Mouse (Mus musculus) kidney, postnatal 0 days (tissue): ENCODE data around the gene Fus. TPM values are rescaled to one million over a fixed set of nuclear protein-coding genes. Genes with fewer than 3 reads are reported as not detected.

Source experiments
- ATAC-seq: fragments of 200-750 bp; cut with Nextera tagmentation; replicated peaks from 2 replicates; pipeline ENCODE4 v1.8.0; 2017; ENCODE audit warnings: low read depth, moderate number of reproducible peaks, moderate TSS enrichment, moderate library complexity; ENCODE audit not compliant: low FRiP score
- DNase-seq: peaks from one replicate; pipeline ENCODE4 v3.0.0-alpha.2; 2016; ENCODE audit warnings: low spot score
- H3K27ac ChIP-seq: fragments of 300-500 bp; sonication (generic); 2 replicates; pipeline ENCODE4 v1.5.1; 2014; ENCODE audit warnings: mild to moderate bottlenecking
- H3K27me3 ChIP-seq: fragments of 300-500 bp; sonication (generic); 2 replicates; pipeline ENCODE4 v1.6.1; 2014; ENCODE audit warnings: low read length, mixed read lengths; ENCODE audit not compliant: insufficient read depth
- H3K36me3 ChIP-seq: fragments of 300-500 bp; sonication (generic); 2 replicates; pipeline ENCODE4 v1.6.1; 2014; ENCODE audit warnings: low read length, mixed read lengths; ENCODE audit not compliant: insufficient read depth
- H3K4me1 ChIP-seq: fragments of 300-500 bp; sonication (generic); replicated peaks from 2 replicates; pipeline ENCODE4 v1.6.1; 2014; ENCODE audit warnings: antibody characterized with exemption, low read length, mixed read lengths; ENCODE audit not compliant: insufficient read depth
- H3K4me2 ChIP-seq: fragments of 300-500 bp; sonication (generic); 2 replicates; pipeline ENCODE4 v1.6.1; 2014; ENCODE audit warnings: mild to moderate bottlenecking, low read length, moderate library complexity, mixed read lengths
- H3K4me3 ChIP-seq: fragments of 300-500 bp; sonication (generic); replicated peaks from 2 replicates; pipeline ENCODE4 v1.5.1; 2014; ENCODE audit warnings: low read depth, low read length
- H3K9ac ChIP-seq: fragments of 300-500 bp; sonication (generic); 2 replicates; pipeline ENCODE4 v1.6.1; 2014; ENCODE audit warnings: low read depth, low read length
- H3K9me3 ChIP-seq: fragments of 300-500 bp; sonication (generic); replicated peaks from 2 replicates; pipeline ENCODE4 v1.6.1; 2016; ENCODE audit warnings: low read length, inconsistent platforms, mixed read lengths
- CTCF ChIP-seq: IDR thresholded peaks from 2 replicates; pipeline ENCODE4 v1.5.1; 2016; ENCODE audit warnings: antibody characterized with exemption, low read depth, mild to moderate bottlenecking, moderate library complexity
- WGBS: fragments of 180-500 bp; shearing (Covaris S2); extraction: QIAGEN DNeasy Blood & Tissue Kit; methylation state at CpG from one replicate; pipeline ENCODE4 v1.1.7; 2014; 5-methylcytosine and 5-hydroxymethylcytosine counted together
- polyA plus RNA-seq: library from polyadenylated mRNA; unstranded; fragments of >200 nt; fragmentation: Nextera tagmentation; extraction: Ambion mirVana; gene quantifications from 2 replicates; pipeline ENCODE4 v1.2.1, GENCODE M21; 2015

Gene Fus
- polyA plus RNA-seq, 1 experiment from 2014 or later, result 262 TPM

DNA sequence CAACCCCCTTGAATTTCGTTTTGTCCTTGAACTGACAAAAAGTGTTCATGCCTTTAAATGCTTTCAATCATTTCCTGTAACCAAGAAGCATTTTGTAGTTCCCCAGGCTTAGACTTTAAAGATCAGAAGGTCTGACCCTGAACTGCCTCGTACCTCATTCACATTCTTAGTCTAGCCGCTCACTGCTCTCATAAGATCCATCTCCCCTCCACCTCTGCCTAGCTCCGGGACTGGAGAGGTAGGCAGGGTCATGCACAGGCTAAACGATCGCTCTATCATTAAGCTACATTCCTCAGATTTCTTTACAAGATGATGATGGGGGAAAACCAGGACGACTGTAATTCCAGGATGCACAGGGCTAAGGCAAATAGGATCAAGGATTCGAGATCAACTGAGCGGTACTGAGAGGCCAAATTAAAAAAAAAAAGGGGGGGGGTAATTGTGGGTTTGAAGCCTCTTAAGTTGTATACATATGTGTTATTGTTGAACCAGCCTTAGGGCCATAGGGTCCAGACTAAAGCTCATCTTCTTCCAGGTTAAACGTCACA is 812 bp upstream of the Fus start:
- DNase-seq, result peak; percentile 49
- H3K4me1 ChIP-seq, result no peaks in the 10 kb centered on the region; the same call in none of the 2 replicates
- H3K9ac ChIP-seq, result peak overlapping the region; percentile 98
- H3K4me2 ChIP-seq, result peak overlapping the region; percentile 66
- H3K27me3 ChIP-seq, result no peaks in the 10 kb centered on the region
- H3K36me3 ChIP-seq, result peaks cover 17% of the 10 kb centered on the region; the same call in 1 of the 2 replicates
- peak overlapping the region; percentile 98 for H3K27ac ChIP-seq
- H3K4me3 ChIP-seq, result peak overlapping the region; percentile 98
- H3K9me3 ChIP-seq, result no peaks in the 10 kb centered on the region
- 6% methylated on average over 10 of the region's 10 CpGs for WGBS
- no peak for TF ChIP-seq CTCF
- ATAC-seq, result no peak; the same call in 1 of the 2 replicates

DNA sequence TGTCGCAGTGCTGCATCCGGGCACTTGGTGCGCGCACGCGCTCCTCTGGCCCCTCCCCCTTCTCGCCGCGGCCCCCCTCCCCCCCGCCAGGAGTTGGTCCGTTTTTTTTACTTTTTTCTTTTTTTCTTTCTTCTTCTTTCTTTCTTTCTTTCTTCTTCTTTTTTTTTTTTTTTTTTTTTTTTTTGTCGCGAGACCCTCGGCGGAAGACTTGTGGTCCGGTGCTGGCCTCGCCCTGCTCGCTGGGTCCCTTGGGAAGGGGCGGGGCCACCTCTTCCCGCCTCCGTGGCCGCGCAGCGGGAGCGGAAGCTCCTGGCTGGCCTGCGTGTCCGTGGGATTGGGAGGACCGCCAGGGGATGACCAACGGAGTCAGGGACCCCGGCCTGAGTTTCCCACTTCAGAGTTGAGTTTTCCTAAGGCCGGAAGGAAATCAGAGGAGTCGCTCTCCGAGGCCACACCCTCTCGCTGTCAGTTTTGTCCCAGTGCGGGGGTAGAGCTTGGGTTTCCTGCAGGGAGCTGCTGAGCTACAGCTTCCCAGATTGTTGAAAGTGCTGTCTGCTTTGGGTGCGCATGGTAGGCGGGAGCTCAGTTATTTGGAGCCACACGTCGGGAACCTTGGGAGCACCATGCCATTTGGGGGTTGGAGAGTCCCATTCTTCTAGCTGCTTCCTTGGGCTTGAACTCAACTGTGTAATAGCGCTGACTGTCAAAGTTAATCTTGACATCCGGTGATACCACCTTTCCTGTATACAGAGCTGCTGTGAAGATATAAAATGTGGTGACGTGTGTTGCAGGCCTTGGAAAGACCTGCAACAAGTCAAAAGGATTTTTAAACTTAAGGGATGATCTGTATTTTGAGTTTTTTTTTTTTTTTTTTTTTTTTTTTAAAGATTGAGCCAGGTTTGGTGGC is 918 bp downstream of the Fus start:
- Histone ChIP-seq H3K4me1 (no peaks in the 10 kb centered on the region; the same call in none of the 2 replicates), H3K36me3 (peaks cover 32% of the 10 kb centered on the region), H3K9me3 (no peaks in the 10 kb centered on the region), H3K27me3 (no peaks in the 10 kb centered on the region), H3K27ac (peak overlapping the region; percentile 98), H3K9ac (peak overlapping the region; percentile 98), H3K4me3 (peak overlapping the region; percentile 98), H3K4me2 (peak overlapping the region; percentile 67)
- under 1% methylated on average over 38 of the region's 42 CpGs for WGBS
- DNase-seq (peak; percentile 87), ATAC-seq (peak; percentile 55)
- no peak for TF ChIP-seq CTCF

DNA sequence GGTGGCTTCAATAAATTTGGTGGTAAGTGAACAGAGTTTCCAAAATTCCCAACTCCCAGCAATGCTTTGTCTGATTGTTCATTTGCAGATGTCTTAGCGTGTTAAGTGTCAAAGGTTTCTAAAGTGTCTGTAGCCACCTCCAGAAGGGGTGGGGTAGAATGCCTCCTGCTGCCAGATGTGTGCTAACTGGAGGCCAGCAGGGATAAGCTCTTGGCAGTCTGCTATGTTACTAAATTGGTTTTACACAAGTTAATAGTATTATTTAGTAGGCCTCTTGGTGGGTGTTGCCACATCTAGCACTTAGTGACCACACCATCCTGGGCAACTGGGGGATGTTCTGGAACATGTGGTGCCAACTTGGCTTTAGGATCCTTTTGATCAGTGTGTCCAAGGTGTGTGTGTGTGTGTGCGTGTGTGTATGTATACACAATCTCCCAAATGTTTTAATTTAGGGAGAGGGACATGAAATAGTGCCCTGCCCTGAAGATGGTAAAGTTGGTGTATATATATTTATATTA is 7.2 kb downstream of the Fus start:
- no peak overlapping the region for H3K4me3 ChIP-seq
- no peaks in the 10 kb centered on the region for H3K27me3 ChIP-seq
- 82% methylated on average over 2 of the region's 2 CpGs for WGBS
- ATAC-seq, result no peak
- TF ChIP-seq CTCF, result no peak
- H3K9me3 ChIP-seq, result no peaks in the 10 kb centered on the region
- no peak overlapping the region for H3K9ac ChIP-seq
- DNase-seq, result no peak
- no peak overlapping the region for H3K4me2 ChIP-seq
- peaks cover 78% of the 10 kb centered on the region for H3K36me3 ChIP-seq
- no peak overlapping the region for H3K27ac ChIP-seq
- H3K4me1 ChIP-seq, result no peaks in the 10 kb centered on the region

- no peak for TF ChIP-seq CTCF
- 94% methylated on average over 2 of the region's 2 CpGs for WGBS
- no peak for DNase-seq
Observed at GRCm38 (mm10) chr7:127978856-127979255, 11.6 kb downstream of the Fus start.

DNA sequence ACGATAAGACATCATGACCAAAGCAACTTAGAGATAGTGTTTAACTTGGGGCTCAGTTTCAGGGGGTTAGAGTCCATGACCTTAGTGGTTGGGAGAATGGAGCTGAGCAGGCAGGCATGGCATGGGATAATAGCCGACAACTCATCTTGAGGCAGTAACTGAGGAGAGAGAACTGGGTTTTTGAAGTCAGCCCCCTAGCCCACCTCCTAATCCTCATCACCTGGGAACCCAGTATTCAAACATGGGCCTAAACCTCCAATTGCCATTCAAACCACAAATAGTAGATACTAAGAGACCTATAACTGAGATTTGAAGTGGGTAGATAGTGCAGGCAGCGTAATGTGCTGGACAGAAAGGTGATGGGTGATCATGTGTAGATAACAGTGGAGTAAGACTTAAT is 13.3 kb downstream of the Fus start:
- TF ChIP-seq CTCF, result no peak
- 84% methylated on average over 3 of the region's 3 CpGs for WGBS
- no peaks in the 10 kb centered on the region for H3K9me3 ChIP-seq
- peaks cover 83% of the 10 kb centered on the region for H3K36me3 ChIP-seq
- no peak overlapping the region for H3K4me3 ChIP-seq
- H3K27ac ChIP-seq, result no peak overlapping the region
- H3K27me3 ChIP-seq, result no peaks in the 10 kb centered on the region
- H3K4me2 ChIP-seq, result no peak overlapping the region
- ATAC-seq (no peak), DNase-seq (no peak)
- no peak overlapping the region for H3K9ac ChIP-seq
- H3K4me1 ChIP-seq, result no peaks in the 10 kb centered on the region

More at GRCm38 (mm10) chr7:127978856-127979255, 11.6 kb downstream of the Fus start:
- no peak overlapping the region for H3K27ac ChIP-seq
- no peak overlapping the region for H3K4me2 ChIP-seq
- no peak overlapping the region for H3K9ac ChIP-seq
- ATAC-seq, result no peak
- no peaks in the 10 kb centered on the region for H3K9me3 ChIP-seq
- no peaks in the 10 kb centered on the region for H3K27me3 ChIP-seq
- H3K4me3 ChIP-seq, result no peak overlapping the region
- peaks cover 79% of the 10 kb centered on the region for H3K36me3 ChIP-seq
- no peaks in the 10 kb centered on the region for H3K4me1 ChIP-seq

- H3K4me1 ChIP-seq, result 0 out of 2 replicates have a peak, but pooled peaks cover 8% of the 10 kb centered on the region
- no peak overlapping the region for H3K9ac ChIP-seq
- H3K27me3 ChIP-seq, result no peaks in the 10 kb centered on the region
- no peak overlapping the region for H3K4me3 ChIP-seq
- peaks cover 29% of the 10 kb centered on the region; the same call in 1 of the 2 replicates for H3K36me3 ChIP-seq
- H3K9me3 ChIP-seq, result no peaks in the 10 kb centered on the region
- DNase-seq (no peak), ATAC-seq (no peak)
- no peak for TF ChIP-seq CTCF
- H3K4me2 ChIP-seq, result no peak overlapping the region
- 86% methylated on average over 1 of the region's 1 CpGs for WGBS
- no peak overlapping the region for H3K27ac ChIP-seq
Observed at GRCm38 (mm10) chr7:127988904-127989303, 21.6 kb downstream of the Fus start.
